17 mouse cellular contexts compared by ENCODE assay signal in the genomic region with DNA sequence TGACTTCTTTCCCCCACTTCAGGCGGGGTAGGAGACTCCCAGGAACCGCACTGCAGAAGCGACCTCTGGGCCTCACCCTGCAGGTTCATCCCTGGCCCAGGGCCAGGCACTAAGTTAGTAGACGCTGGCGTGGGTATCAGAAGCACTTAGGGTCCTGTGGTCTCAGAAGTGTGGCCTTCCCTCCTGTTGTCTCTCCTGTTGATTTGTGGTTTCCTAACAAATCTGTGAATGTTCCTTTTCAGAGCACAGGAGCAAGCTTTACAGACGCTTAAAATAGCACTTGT. TPM values are rescaled to one million over a fixed set of nuclear protein-coding genes. Genes with fewer than 3 reads are reported as not detected.
DNase-seq lines count a peak whose midpoint lies in the region; ATAC-seq and TF ChIP-seq lines count a peak whose summit lies in the region.
"Had no signal": no experiment of that assay in that cellular context is flagged by ENCODE, and none has a peak within 500 bp of the region (broad histone marks: within the 10 kb centered on the region; RNA-seq: fewer than 3 reads in every experiment).

No protein-coding gene starts in this region.

- H3K4me3 ChIP-seq in left cerebral cortex, adult 2 months: peak overlapping the region; percentile 35
- peak overlapping the region; percentile 40 for H3K4me3 ChIP-seq in forebrain, embryonic 14.5 days (ENCODE audit: low read depth, low read length)
- H3K4me3 ChIP-seq in hindbrain, postnatal 0 days (ENCODE audit: low read length): peak overlapping the region; percentile 38
- peak overlapping the region; percentile 16 for H3K4me3 ChIP-seq in neural tube, embryonic 14.5 days (ENCODE audit: low read depth, low read length)

- no peak for DNase-seq in left cerebral cortex, adult 2 months (ENCODE audit: extremely low spot score in 1 of 2, low spot score in 2 of 2)
- no peak for DNase-seq in left cerebral cortex, postnatal 25 days (ENCODE audit: low spot score in 2 of 2)
- DNase-seq in forebrain, embryonic 14.5 days (ENCODE audit: low spot score): no peak
- peak; percentile 35 for DNase-seq in hindbrain, postnatal 0 days (ENCODE audit: low spot score)
- no peak for DNase-seq in lung, postnatal 4 days
- DNase-seq in adrenal gland, adult 8-10 months: no peak
- no peak for DNase-seq in left cerebral cortex, postnatal 4 days
- DNase-seq: heart, postnatal 10 days; kidney, adult 18-20 months; kidney, postnatal 36 days had no signal

- H3K36me3 ChIP-seq in forebrain, embryonic 14.5 days (ENCODE audit: control insufficient read depth, insufficient read depth, low read length): no peaks in the 10 kb centered on the region
- no peaks in the 10 kb centered on the region for H3K36me3 ChIP-seq in hindbrain, postnatal 0 days (ENCODE audit: insufficient read depth, low read length)
- H3K36me3 ChIP-seq in neural tube, embryonic 14.5 days (ENCODE audit: control insufficient read depth, insufficient read depth, low read length): no peaks in the 10 kb centered on the region
- H3K36me3 ChIP-seq: lung, embryonic 15.5 days; stomach, embryonic 15.5 days had no signal

- no peaks in the 10 kb centered on the region for H3K9me3 ChIP-seq in forebrain, embryonic 14.5 days (replicated peaks; ENCODE audit: control insufficient read depth, low read length)
- no peaks in the 10 kb centered on the region for H3K9me3 ChIP-seq in hindbrain, postnatal 0 days (ENCODE audit: low read length)
- no peaks in the 10 kb centered on the region for H3K9me3 ChIP-seq in neural tube, embryonic 14.5 days (ENCODE audit: control insufficient read depth, low read length)
- H3K9me3 ChIP-seq: lung, embryonic 15.5 days; stomach, embryonic 15.5 days had no signal

- H3K9ac ChIP-seq in forebrain, embryonic 14.5 days (ENCODE audit: low read length): peak overlapping the region; percentile 61; the same call in 1 of the 2 replicates
- peak overlapping the region; percentile 52; the same call in 1 of the 2 replicates for H3K9ac ChIP-seq in hindbrain, postnatal 0 days (replicated peaks; ENCODE audit: low read length)
- H3K9ac ChIP-seq in neural tube, embryonic 14.5 days (replicated peaks; ENCODE audit: low read depth, low read length): no peak overlapping the region
- H3K9ac ChIP-seq: lung, embryonic 15.5 days; stomach, embryonic 15.5 days had no signal

- H3K27me3 ChIP-seq in forebrain, embryonic 14.5 days (replicated peaks; ENCODE audit: control insufficient read depth, insufficient read depth, low read length): peaks cover 75% of the 10 kb centered on the region
- H3K27me3 ChIP-seq in hindbrain, postnatal 0 days (ENCODE audit: insufficient read depth, low read length): peaks cover 84% of the 10 kb centered on the region
- H3K27me3 ChIP-seq in neural tube, embryonic 14.5 days (ENCODE audit: control insufficient read depth, insufficient read depth, low read length): peaks cover 79% of the 10 kb centered on the region

- H3K27ac ChIP-seq in left cerebral cortex, adult 2 months: no peak overlapping the region
- H3K27ac ChIP-seq in forebrain, embryonic 14.5 days (ENCODE audit: low read depth, low read length): no peak overlapping the region
- 0 out of 2 replicates have a peak overlapping the region, but pooled peaks have one; percentile 21 for H3K27ac ChIP-seq in hindbrain, postnatal 0 days
- no peak overlapping the region for H3K27ac ChIP-seq in neural tube, embryonic 14.5 days (ENCODE audit: low read depth, low read length)
- H3K27ac ChIP-seq: lung, embryonic 15.5 days; stomach, embryonic 15.5 days had no signal

- H3K4me1 ChIP-seq in forebrain, embryonic 14.5 days (ENCODE audit: control insufficient read depth, insufficient read depth, low read length): peaks cover 21% of the 10 kb centered on the region
- peaks cover 6% of the 10 kb centered on the region; the same call in 1 of the 2 replicates for H3K4me1 ChIP-seq in hindbrain, postnatal 0 days (ENCODE audit: insufficient read depth, low read length)
- 0 out of 2 replicates have a peak, but pooled peaks cover 3% of the 10 kb centered on the region for H3K4me1 ChIP-seq in neural tube, embryonic 14.5 days (ENCODE audit: control insufficient read depth, insufficient read depth, low read length)

- no peak for ATAC-seq in forebrain, embryonic 14.5 days
- ATAC-seq in hindbrain, postnatal 0 days: no peak
- no peak for ATAC-seq in neural tube, embryonic 14.5 days (ENCODE audit: low read depth)

- 3% methylated on average over 6 of the region's 6 CpGs for WGBS in forebrain, embryonic 14.5 days
- 2% methylated on average over 6 of the region's 6 CpGs for WGBS in hindbrain, postnatal 0 days
- WGBS in neural tube, embryonic 14.5 days: 2% methylated on average over 6 of the region's 6 CpGs

- no peak for TF ChIP-seq CTCF in left cerebral cortex, adult 2 months (IDR thresholded peaks at IDR 0.05)
- no peak for TF ChIP-seq CTCF in hindbrain, postnatal 0 days (IDR thresholded peaks at IDR 0.05; ENCODE audit: low read depth)

- intact Hi-C loops in left cerebral cortex, adult 2 months (cut with DNase I): no loop called here
- intact Hi-C loops in left cerebral cortex, postnatal 25 days (cut with DNase I): no loop called here
- intact Hi-C loops in left cerebral cortex, postnatal 4 days (cut with DNase I): no loop called here

- H3K4me2 ChIP-seq in forebrain, embryonic 14.5 days (ENCODE audit: low read length): peak overlapping the region; percentile 56
- H3K4me2 ChIP-seq in hindbrain, postnatal 0 days (ENCODE audit: low read depth, low read length): peak overlapping the region; percentile 49
- H3K4me2 ChIP-seq in neural tube, embryonic 14.5 days (ENCODE audit: low read depth, low read length): no peak overlapping the region

RNA-seq across cellular contexts. Expression of gene Olig2, which starts 2.4 kb away (rescaled TPM):
- total RNA-seq in left cerebral cortex, adult 2 months (2021): 10 to 100 TPM; 21.8 to 22.3 TPM
- 10 to 100 TPM; 26.4 to 27.0 TPM for total RNA-seq in left cerebral cortex, postnatal 25 days (2021)
- polyA plus RNA-seq in forebrain, embryonic 14.5 days (2014; fragmentation: Nextera tagmentation; extraction: Ambion mirVana): 5.2 and 6.3 TPM in 2 replicates
- total RNA-seq in hindbrain, postnatal 0 days (2014; rRNA removed): 58.7 and 66.3 TPM in 2 replicates
- 16.0 and 17.3 TPM in 2 replicates for polyA plus RNA-seq in hindbrain, postnatal 0 days (2015; fragmentation: Nextera tagmentation; extraction: Ambion mirVana)
- 6.5 and 8.3 TPM in 2 replicates for polyA plus RNA-seq in neural tube, embryonic 14.5 days (2014; fragmentation: Nextera tagmentation; extraction: Ambion mirVana)
- not detected for total RNA-seq in adrenal gland, adult 8-10 months (2022)
- total RNA-seq in left cerebral cortex, postnatal 4 days (2021): 10 to 100 TPM; 30.9 to 34.9 TPM
- total RNA-seq: heart, postnatal 10 days; liver, adult 2 months; megakaryocyte-erythroid progenitor cell, adult 5-6 weeks had no signal
- polyA plus RNA-seq: C2C12; gonadal fat pad, adult 2 months; liver, adult 2 months; lung, embryonic 15.5 days; stomach, embryonic 15.5 days had no signal

RNA-seq across cellular contexts. Expression of gene Olig1, which starts 41.9 kb away (rescaled TPM):
- 10 to 100 TPM; 77.1 to 84.7 TPM for total RNA-seq in left cerebral cortex, adult 2 months (2021)
- 100 to 1,000 TPM; 108 to 112 TPM for total RNA-seq in left cerebral cortex, postnatal 25 days (2021)
- polyA plus RNA-seq in forebrain, embryonic 14.5 days (2014; fragmentation: Nextera tagmentation; extraction: Ambion mirVana): 18.0 and 31.1 TPM in 2 replicates
- 240 and 249 TPM in 2 replicates for total RNA-seq in hindbrain, postnatal 0 days (2014; rRNA removed)
- polyA plus RNA-seq in hindbrain, postnatal 0 days (2015; fragmentation: Nextera tagmentation; extraction: Ambion mirVana): 199 and 227 TPM in 2 replicates
- polyA plus RNA-seq in neural tube, embryonic 14.5 days (2014; fragmentation: Nextera tagmentation; extraction: Ambion mirVana): 49.3 and 62.2 TPM in 2 replicates
- under 1 TPM in 1 of 4 experiments, not detected in 3; 0.20 TPM for total RNA-seq in adrenal gland, adult 8-10 months (2022)
- total RNA-seq in left cerebral cortex, postnatal 4 days (2021): 100 to 1,000 TPM in 1 of 2 experiments, 10 to 100 TPM in 1; 95.9 to 102 TPM
- total RNA-seq: heart, postnatal 10 days; megakaryocyte-erythroid progenitor cell, adult 5-6 weeks had no signal
- polyA plus RNA-seq: C2C12 had no signal

Comparison
In these comparisons a context has a peak if more than half of its experiments do, and no peak if none do; other contexts are left out.
1. RNA of gene Olig2, which starts 2.4 kb away (total RNA-seq): 58.7 to 66.3 TPM in hindbrain, postnatal 0 days, 30.9 to 34.9 TPM in left cerebral cortex, postnatal 4 days, 26.4 to 27.0 TPM in left cerebral cortex, postnatal 25 days and 21.8 to 22.3 TPM in left cerebral cortex, adult 2 months; not detected in adrenal gland, adult 8-10 months; every median in the first group is over 10 times any median in the second.
2. RNA of gene Olig1, which starts 41.9 kb away (total RNA-seq): 240 to 249 TPM in hindbrain, postnatal 0 days, 108 to 112 TPM in left cerebral cortex, postnatal 25 days, 95.9 to 102 TPM in left cerebral cortex, postnatal 4 days and 77.1 to 84.7 TPM in left cerebral cortex, adult 2 months; 0.20 TPM in adrenal gland, adult 8-10 months; every median in the first group is over 10 times any median in the second.
3. Peak in every context shown above with its lines, with median percentiles within 50 percentile points of each other: H3K4me3 ChIP-seq.